Mouse (Mus musculus) kidney, adult 8-10 months (tissue): ENCODE measurements around the gene Ppm1l.

Experiments used
- DNase-seq, 2 experiments: peaks; one replicate each; pipeline ENCODE4 v3.0.0; 2022

Gene Ppm1l

DNA sequence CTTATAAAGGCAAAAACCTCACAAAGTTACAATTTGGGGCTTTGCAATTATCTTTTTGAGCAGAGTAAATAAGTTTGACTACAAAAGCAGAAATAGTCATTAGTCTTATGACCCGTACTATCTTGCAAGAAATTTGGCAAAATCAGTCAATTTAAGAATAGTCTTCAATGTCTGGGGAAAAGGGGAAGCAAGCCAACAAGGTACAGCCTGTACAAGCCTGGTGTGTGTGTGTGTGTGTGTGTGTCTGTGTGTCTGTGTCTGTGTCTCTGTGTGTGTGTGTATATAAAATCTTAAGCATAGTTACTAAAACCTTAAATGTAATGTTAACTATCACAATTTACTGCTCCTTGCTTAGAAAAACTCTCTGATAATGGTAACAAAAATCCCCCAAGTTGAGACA is 290.3 kb downstream of the Ppm1l start:
- DNase-seq: no peak

DNA sequence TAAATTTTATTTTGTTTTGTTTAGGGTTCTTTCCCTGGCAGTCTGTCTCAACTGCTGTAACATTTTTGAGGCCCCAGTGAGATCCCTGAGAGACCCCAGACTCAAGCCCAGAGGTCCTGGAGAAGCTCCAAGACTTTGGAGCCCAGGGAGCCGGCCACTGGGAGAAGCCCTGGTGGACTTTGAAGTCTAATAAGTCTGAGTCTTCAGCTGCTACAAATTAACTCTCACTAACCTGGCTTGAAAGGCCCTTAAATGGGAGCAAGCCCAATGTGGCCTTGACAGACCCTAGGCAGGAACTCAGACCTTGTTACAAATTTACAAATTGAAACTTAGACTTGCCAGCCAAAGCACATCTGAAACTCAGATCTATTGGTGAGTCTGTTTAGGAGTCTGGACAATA is 290.8 kb downstream of the Ppm1l start:
- peak; percentile 65 to 86 for DNase-seq

DNA sequence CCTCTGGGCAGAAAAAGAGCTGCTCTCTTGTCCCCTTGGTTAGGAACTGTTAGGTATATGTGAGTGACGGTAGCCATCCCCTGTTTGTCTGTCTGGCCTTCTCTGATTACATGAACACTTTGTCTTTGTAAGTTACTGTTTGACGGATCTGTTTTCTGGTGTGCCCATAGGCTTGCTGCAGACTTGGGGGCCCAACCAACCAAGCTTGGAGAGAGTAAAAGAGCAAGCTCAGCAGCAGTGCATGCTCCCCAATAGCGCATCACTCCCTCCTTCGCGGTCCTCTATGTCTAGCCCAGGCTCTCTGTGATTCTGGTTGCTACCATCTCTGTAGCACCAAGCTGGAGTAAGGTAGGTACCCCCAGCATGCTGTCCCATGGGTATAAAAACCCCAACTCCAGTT is 291.2 kb downstream of the Ppm1l start:
- DNase-seq: peak; percentile 27 to 35
